Mouse (Mus musculus) megakaryocyte, embryonic 14.5 days (primary cell): ENCODE measurements at regions not wholly inside any gene's neighbourhood (a gene's known extent, or its start where the extent isn't known, plus 50 kb on each side); places are given as distances from the start of the nearest gene placed in this dataset.

Source experiments
- H3K27me3 ChIP-seq: replicated peaks from 2 replicates; pipeline ENCODE3; 2012; ENCODE audit warnings: inconsistent platforms
- H3K36me3 ChIP-seq: replicated peaks from 2 replicates; pipeline ENCODE3; 2012; ENCODE audit warnings: low read length, inconsistent platforms, mixed read lengths
- H3K4me1 ChIP-seq: 2 replicates; pipeline ENCODE4 v1.6.1; 2012; ENCODE audit warnings: inconsistent platforms
- H3K4me3 ChIP-seq: replicated peaks from 2 replicates; pipeline ENCODE3; 2012; ENCODE audit warnings: moderate library complexity, mild to moderate bottlenecking, inconsistent platforms
- H3K9me3 ChIP-seq: 2 replicates; pipeline ENCODE4 v1.6.1; 2012; ENCODE audit warnings: inconsistent platforms
- FLI1 ChIP-seq: IDR thresholded peaks from 2 replicates; pipeline ENCODE4 v1.6.1; 2012; ENCODE audit warnings: low read length, inconsistent platforms, mixed read lengths
- GATA1 ChIP-seq: IDR thresholded peaks from 3 replicates; pipeline ENCODE4 v1.6.1; 2012; ENCODE audit warnings: mixed read lengths, low read length, inconsistent platforms, borderline replicate concordance

GRCm38 (mm10) chr17:47191416-47191815 is 177.3 kb upstream of the Mrps10 start:
- Histone ChIP-seq H3K4me3 (no peak overlapping the region), H3K4me1 (peaks cover 58% of the 10 kb centered on the region), H3K9me3 (no peaks in the 10 kb centered on the region), H3K27me3 (no peaks in the 10 kb centered on the region), H3K36me3 (peaks cover 27% of the 10 kb centered on the region)
- TF ChIP-seq FLI1 (no peak), GATA1 (no peak)

- H3K4me1 ChIP-seq = peaks cover 64% of the 10 kb centered on the region
- no peak overlapping the region for H3K4me3 ChIP-seq
- TF ChIP-seq FLI1 = no peak
- TF ChIP-seq GATA1 = no peak
- no peaks in the 10 kb centered on the region for H3K27me3 ChIP-seq
- H3K9me3 ChIP-seq = no peaks in the 10 kb centered on the region
- peaks cover 29% of the 10 kb centered on the region for H3K36me3 ChIP-seq
These were observed 178.9 kb upstream of the Mrps10 start for GRCm38 (mm10) chr17:47189770-47190169.

- TF ChIP-seq FLI1 (no peak), GATA1 (no peak)
These were observed 173.8 kb upstream of the Ubr2 start for GRCm38 (mm10) chr17:47184148-47184547.

GRCm38 (mm10) chr17:47182118-47182517 is 171.8 kb upstream of the Ubr2 start:
- Histone ChIP-seq H3K4me3 (peak overlapping the region; percentile 51), H3K36me3 (peaks cover 8% of the 10 kb centered on the region), H3K27me3 (no peaks in the 10 kb centered on the region), H3K4me1 (peaks cover 78% of the 10 kb centered on the region), H3K9me3 (no peaks in the 10 kb centered on the region)
- TF ChIP-seq FLI1 = no peak
- TF ChIP-seq GATA1 = no peak

More at GRCm38 (mm10) chr17:47184148-47184547, 173.8 kb upstream of the Ubr2 start:
- Histone ChIP-seq H3K36me3 (peaks cover 6% of the 10 kb centered on the region), H3K4me3 (peak overlapping the region; percentile 87), H3K4me1 (peaks cover 66% of the 10 kb centered on the region), H3K27me3 (no peaks in the 10 kb centered on the region), H3K9me3 (no peaks in the 10 kb centered on the region)

- Histone ChIP-seq H3K4me1 (peaks cover 85% of the 10 kb centered on the region), H3K36me3 (peaks cover 2% of the 10 kb centered on the region), H3K9me3 (no peaks in the 10 kb centered on the region), H3K27me3 (no peaks in the 10 kb centered on the region), H3K4me3 (no peak overlapping the region)
- no peak for TF ChIP-seq GATA1
- TF ChIP-seq FLI1 = no peak
These were observed 169.1 kb upstream of the Ubr2 start for GRCm38 (mm10) chr17:47179410-47179809.

GRCm38 (mm10) chr17:47178705-47179104 is 168.3 kb upstream of the Ubr2 start:
- H3K27me3 ChIP-seq = no peaks in the 10 kb centered on the region
- H3K4me1 ChIP-seq = peaks cover 85% of the 10 kb centered on the region
- H3K36me3 ChIP-seq = peaks cover 2% of the 10 kb centered on the region
- H3K4me3 ChIP-seq = no peak overlapping the region
- no peak for TF ChIP-seq FLI1
- TF ChIP-seq GATA1 = no peak
- no peaks in the 10 kb centered on the region for H3K9me3 ChIP-seq

- TF ChIP-seq FLI1 (no peak), GATA1 (no peak)
- peaks cover 2% of the 10 kb centered on the region for H3K36me3 ChIP-seq
- no peaks in the 10 kb centered on the region for H3K27me3 ChIP-seq
- no peaks in the 10 kb centered on the region for H3K9me3 ChIP-seq
- peak overlapping the region; percentile 69 for H3K4me3 ChIP-seq
- peaks cover 78% of the 10 kb centered on the region for H3K4me1 ChIP-seq
These were observed 167.4 kb upstream of the Ubr2 start for GRCm38 (mm10) chr17:47177671-47178246.

- Histone ChIP-seq H3K27me3 (no peaks in the 10 kb centered on the region), H3K4me3 (no peak overlapping the region), H3K36me3 (peaks cover 2% of the 10 kb centered on the region), H3K9me3 (no peaks in the 10 kb centered on the region), H3K4me1 (peaks cover 69% of the 10 kb centered on the region)
- TF ChIP-seq GATA1 (no peak), FLI1 (no peak)
These were observed 166.0 kb upstream of the Ubr2 start for GRCm38 (mm10) chr17:47176328-47176727.

GRCm38 (mm10) chr17:47174748-47175215 is 164.4 kb upstream of the Ubr2 start:
- Histone ChIP-seq H3K9me3 (no peaks in the 10 kb centered on the region), H3K4me3 (peak overlapping the region; percentile 88), H3K4me1 (peaks cover 69% of the 10 kb centered on the region), H3K27me3 (no peaks in the 10 kb centered on the region), H3K36me3 (peaks cover 5% of the 10 kb centered on the region)
- TF ChIP-seq FLI1 = no peak
- TF ChIP-seq GATA1 = no peak

GRCm38 (mm10) chr17:47171801-47172200 is 161.4 kb upstream of the Ubr2 start:
- H3K4me1 ChIP-seq = peaks cover 71% of the 10 kb centered on the region
- no peaks in the 10 kb centered on the region for H3K27me3 ChIP-seq
- H3K36me3 ChIP-seq = peaks cover 20% of the 10 kb centered on the region
- TF ChIP-seq FLI1 (no peak), GATA1 (no peak)
- H3K4me3 ChIP-seq = no peak overlapping the region
- H3K9me3 ChIP-seq = no peaks in the 10 kb centered on the region
